Mouse (Mus musculus) urinary bladder, postnatal 4 days (tissue): ENCODE data around the gene Ezh2.

Source experiments
- DNase-seq, 2 experiments: peaks; one replicate each; pipeline ENCODE4 v3.0.0; 2021 to 2022; ENCODE audit warnings: low spot score in 2 of 2

The Ezh2 gene

GRCm38 (mm10) chr6:47535333-47535732, 59.8 kb downstream of the Ezh2 start:
- DNase-seq = no peak

GRCm38 (mm10) chr6:47532547-47532946, 62.6 kb downstream of the Ezh2 start:
- DNase-seq = no peak

GRCm38 (mm10) chr6:47527655-47528054, 67.5 kb downstream of the Ezh2 start:
- DNase-seq = no peak

GRCm38 (mm10) chr6:47527129-47527528, 68.0 kb downstream of the Ezh2 start:
- DNase-seq = no peak

- DNase-seq = no peak
Observed at GRCm38 (mm10) chr6:47526446-47526845, 68.7 kb downstream of the Ezh2 start.

GRCm38 (mm10) chr6:47525041-47525440, 70.1 kb downstream of the Ezh2 start:
- no peak for DNase-seq

GRCm38 (mm10) chr6:47522431-47522830, 72.7 kb downstream of the Ezh2 start:
- DNase-seq = no peak

GRCm38 (mm10) chr6:47520030-47520429, 75.1 kb downstream of the Ezh2 start:
- DNase-seq = no peak

GRCm38 (mm10) chr6:47494562-47494961, 100.6 kb downstream of the Ezh2 start:
- DNase-seq = no peak

GRCm38 (mm10) chr6:47482027-47482426, 113.1 kb downstream of the Ezh2 start:
- no peak for DNase-seq
